Mouse (Mus musculus) ES-Bruce4 (cell line): Measurements from ENCODE around the gene Zfp385b. TPM values are rescaled to one million over a fixed set of nuclear protein-coding genes. Genes with fewer than 3 reads are reported as not detected.
"Not testable (repeated sequence)": the region's sequence is repeated elsewhere in the genome, so short reads cannot be mapped to it uniquely, and the experiment has no call there.

Experiments used
- H3K27ac ChIP-seq: 2 replicates; pipeline ENCODE4 v1.5.1; 2012; ENCODE audit warnings: low read length, inconsistent platforms; ENCODE audit not compliant: insufficient read depth
- H3K27me3 ChIP-seq: 2 replicates; pipeline ENCODE4 v1.6.1; 2012; ENCODE audit warnings: mild to moderate bottlenecking, low read length, inconsistent platforms; ENCODE audit not compliant: control insufficient read depth, poor library complexity, insufficient read depth, severe bottlenecking
- H3K36me3 ChIP-seq: 2 replicates; pipeline ENCODE4 v1.6.1; 2012; ENCODE audit warnings: inconsistent platforms, mild to moderate bottlenecking, low read length, moderate library complexity; ENCODE audit not compliant: control insufficient read depth, poor library complexity, insufficient read depth, severe bottlenecking
- H3K4me1 ChIP-seq: one replicate; pipeline ENCODE4 v1.8.1; 2011; ENCODE audit warnings: low read length; ENCODE audit not compliant: control insufficient read depth, insufficient read depth
- H3K4me3 ChIP-seq: 2 replicates; pipeline ENCODE4 v1.5.1; 2011; ENCODE audit warnings: low read depth, mild to moderate bottlenecking, low read length
- H3K9ac ChIP-seq: 2 replicates; pipeline ENCODE4 v1.6.1; 2012; ENCODE audit warnings: low read depth, mild to moderate bottlenecking, inconsistent platforms; ENCODE audit not compliant: poor library complexity, severe bottlenecking
- H3K9me3 ChIP-seq: replicated peaks from 2 replicates; pipeline ENCODE4 v1.6.1; 2012; ENCODE audit warnings: mild to moderate bottlenecking, low read length, inconsistent platforms; ENCODE audit not compliant: control insufficient read depth, poor library complexity, insufficient read depth, severe bottlenecking
- CTCF ChIP-seq: IDR thresholded peaks from one replicate; pipeline ENCODE4 v1.8.1; 2011; ENCODE audit warnings: low read depth, low read length
- EP300 ChIP-seq: IDR thresholded peaks from 2 replicates; pipeline ENCODE4 v1.6.1; 2011; ENCODE audit warnings: low read depth, low read length; ENCODE audit not compliant: insufficient read depth
- POLR2A ChIP-seq: IDR thresholded peaks from one replicate; pipeline ENCODE4 v1.8.1; 2011; ENCODE audit warnings: low read length; ENCODE audit not compliant: insufficient read depth
- polyA plus RNA-seq: library from polyadenylated mRNA; stranded (reverse); fragments of >200 nt; gene quantifications from 2 replicates; pipeline ENCODE4 v1.2.4, GENCODE M21; 2011; ENCODE audit warnings: low read depth; ENCODE audit not compliant: missing spikeins, insufficient read depth, insufficient read length

The Zfp385b gene
- polyA plus RNA-seq, 1 experiment = not detected

DNA sequence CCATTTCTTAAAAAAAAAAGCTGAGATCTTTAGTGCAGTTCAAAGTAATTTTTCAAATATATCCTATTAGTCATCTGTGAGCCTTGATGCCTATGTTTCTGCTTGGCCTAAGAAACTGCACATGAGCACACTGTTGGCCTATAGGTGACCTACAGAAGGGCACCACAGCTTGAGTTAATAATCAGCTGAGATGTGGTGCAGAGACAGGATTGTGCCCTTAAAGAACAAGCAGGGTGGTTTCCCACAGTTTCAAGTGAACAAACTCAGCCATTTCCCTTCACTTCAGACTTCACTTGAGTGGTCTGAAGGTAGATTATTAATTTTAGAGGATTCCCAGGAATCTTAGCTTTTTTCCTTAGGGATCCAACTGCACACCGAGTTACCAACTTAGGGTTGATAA is 362.3 kb downstream of the Zfp385b start:
- TF ChIP-seq POLR2A (no peak), CTCF (no peak), EP300 (no peak)
- Histone ChIP-seq H3K36me3 (no peaks in the 10 kb centered on the region), H3K9me3 (no peaks in the 10 kb centered on the region), H3K4me3 (no peak overlapping the region), H3K27ac (no peak overlapping the region), H3K27me3 (no peaks in the 10 kb centered on the region), H3K9ac (no peak overlapping the region), H3K4me1 (no peaks in the 10 kb centered on the region)

DNA sequence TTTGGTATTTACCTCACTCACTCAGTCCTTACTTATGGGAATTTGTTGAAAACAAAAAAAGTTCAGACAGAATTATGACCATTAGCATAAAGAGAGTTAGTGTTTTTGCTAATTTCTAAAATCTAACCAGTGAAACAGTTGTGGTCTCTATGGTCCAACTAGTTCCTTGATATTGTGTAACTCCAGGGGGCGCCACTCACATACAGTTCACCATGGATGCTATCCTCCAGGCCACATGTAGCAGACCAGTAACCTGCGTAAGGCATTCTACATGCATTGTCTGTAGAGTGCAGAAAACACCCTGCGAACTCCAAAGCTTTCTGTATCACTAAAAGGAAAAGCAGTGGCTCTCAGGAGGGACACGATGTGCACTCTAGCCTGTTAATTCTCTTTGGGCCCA is 362.8 kb downstream of the Zfp385b start:
- H3K9ac ChIP-seq = no peak overlapping the region
- no peaks in the 10 kb centered on the region for H3K27me3 ChIP-seq
- H3K36me3 ChIP-seq = no peaks in the 10 kb centered on the region
- H3K4me3 ChIP-seq = no peak overlapping the region
- H3K4me1 ChIP-seq = no peaks in the 10 kb centered on the region
- TF ChIP-seq CTCF (peak; percentile 61), EP300 (no peak), POLR2A (no peak)
- H3K27ac ChIP-seq = no peak overlapping the region
- no peaks in the 10 kb centered on the region for H3K9me3 ChIP-seq

DNA sequence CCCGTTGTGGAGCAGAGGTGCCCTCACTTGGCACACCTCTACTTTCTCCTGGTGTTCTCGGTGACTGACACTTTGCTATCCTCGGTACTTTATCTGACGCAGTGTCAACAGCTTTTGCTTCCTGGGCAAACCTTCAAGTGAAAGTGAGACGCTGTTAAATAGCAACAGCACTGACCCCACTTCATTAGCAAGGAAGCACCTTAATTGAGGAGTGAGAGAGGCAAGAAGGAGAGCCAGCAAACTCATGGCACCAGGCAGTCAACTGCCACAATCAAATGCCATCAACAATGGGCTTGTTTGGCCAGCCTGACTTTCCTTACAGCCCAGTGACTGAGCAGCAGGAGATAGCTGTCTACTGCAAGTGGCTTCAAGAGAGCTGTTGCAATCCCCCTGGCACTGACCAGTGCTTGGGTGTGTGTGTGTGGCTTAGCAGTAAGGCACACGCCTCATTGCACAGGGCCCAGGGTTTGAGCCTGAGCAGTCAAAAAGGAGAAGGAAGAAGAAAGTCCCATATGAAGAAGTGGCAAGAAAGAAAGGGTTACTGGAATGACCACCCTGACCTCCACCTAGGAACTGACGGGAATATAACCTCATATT is 365.0 kb downstream of the Zfp385b start:
- Histone ChIP-seq H3K27me3 (no peaks in the 10 kb centered on the region), H3K9ac (no peak overlapping the region), H3K36me3 (no peaks in the 10 kb centered on the region), H3K4me3 (no peak overlapping the region), H3K9me3 (no peaks in the 10 kb centered on the region), H3K4me1 (no peaks in the 10 kb centered on the region), H3K27ac (no peak overlapping the region)
- TF ChIP-seq EP300 = no peak
- TF ChIP-seq CTCF = no peak

DNA sequence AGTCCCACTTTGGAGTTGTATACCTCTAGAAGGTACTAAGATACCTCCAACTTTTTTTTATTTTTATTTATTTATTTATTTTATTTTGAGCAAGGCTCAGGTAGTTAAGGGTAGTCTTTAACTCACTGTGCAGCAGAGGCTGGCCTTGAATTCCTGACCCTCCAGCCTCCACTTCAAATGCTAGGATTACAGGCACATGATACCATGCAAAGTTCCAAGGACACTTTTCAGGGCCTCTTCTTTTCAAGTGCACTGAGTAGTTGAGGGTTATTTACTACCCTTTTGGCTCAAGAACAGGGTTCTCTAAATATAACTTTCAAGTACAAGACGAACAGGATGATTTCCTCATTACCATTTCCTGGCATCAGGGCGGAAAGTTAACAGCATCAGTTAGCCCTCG is 365.7 kb downstream of the Zfp385b start:
- H3K9ac ChIP-seq = no peak overlapping the region
- no peaks in the 10 kb centered on the region for H3K4me1 ChIP-seq
- no peak overlapping the region for H3K27ac ChIP-seq
- no peaks in the 10 kb centered on the region for H3K9me3 ChIP-seq
- H3K36me3 ChIP-seq = no peaks in the 10 kb centered on the region
- no peak overlapping the region for H3K4me3 ChIP-seq
- H3K27me3 ChIP-seq = no peaks in the 10 kb centered on the region
- TF ChIP-seq EP300 (no peak), POLR2A (no peak), CTCF (no peak)

DNA sequence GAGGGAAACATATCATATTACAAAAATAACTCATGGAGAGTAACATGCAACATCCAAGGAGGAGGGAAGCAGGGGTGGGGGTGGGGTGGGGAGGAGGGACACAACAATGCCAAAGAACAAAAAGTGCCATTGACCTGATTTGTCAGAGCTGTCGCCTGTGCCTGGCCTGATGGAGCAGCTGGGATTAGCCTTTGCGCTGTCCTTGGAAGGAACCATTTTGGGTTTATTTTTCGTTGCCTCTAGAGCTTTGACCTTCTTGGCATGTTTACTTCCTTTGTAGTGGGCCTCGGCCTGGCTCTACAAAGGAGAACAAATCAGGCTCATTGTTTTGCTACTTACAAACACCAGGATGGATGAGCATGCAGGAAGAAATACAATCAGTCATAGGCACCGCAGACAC is 369.4 kb downstream of the Zfp385b start:
- H3K27me3 ChIP-seq, H3K36me3 ChIP-seq, H3K9me3 ChIP-seq, H3K9ac ChIP-seq, H3K4me3 ChIP-seq, H3K27ac ChIP-seq, H3K4me1 ChIP-seq: not testable (repeated sequence)

DNA sequence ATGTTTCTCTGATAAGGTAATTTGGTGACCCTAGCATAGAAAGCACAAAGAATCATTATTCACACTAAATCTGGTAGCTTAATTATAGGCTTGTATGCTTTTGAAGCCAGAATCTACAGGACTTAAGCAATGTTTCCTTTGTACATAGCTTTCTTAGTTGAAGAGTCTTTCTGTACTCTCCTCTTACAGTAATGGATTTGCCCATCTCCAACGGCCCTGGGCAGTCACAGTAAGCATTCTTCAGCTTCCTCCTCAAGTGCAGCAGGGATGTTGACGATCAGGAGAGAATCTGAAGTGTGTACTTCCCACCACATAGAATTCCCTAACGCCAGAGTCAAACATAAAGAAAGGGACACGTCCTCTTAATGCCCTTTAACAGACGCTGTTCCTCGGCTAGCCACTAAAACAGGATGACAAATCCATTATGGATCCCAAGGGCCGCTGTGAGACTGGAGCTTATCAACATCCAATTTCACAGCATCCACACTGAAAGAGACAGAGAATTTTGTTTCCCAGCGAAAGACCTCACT is 370.4 kb downstream of the Zfp385b start:
- Histone ChIP-seq H3K27ac (no peak overlapping the region), H3K4me3 (no peak overlapping the region), H3K36me3 (no peaks in the 10 kb centered on the region), H3K27me3 (no peaks in the 10 kb centered on the region), H3K4me1 (no peaks in the 10 kb centered on the region), H3K9me3 (no peaks in the 10 kb centered on the region), H3K9ac (no peak overlapping the region)
- TF ChIP-seq CTCF = no peak
- TF ChIP-seq POLR2A = no peak
- no peak for TF ChIP-seq EP300
